Mouse (Mus musculus) kidney, adult 8-10 months (tissue): ENCODE data around the gene Ankzf1.
"Not testable (repeated sequence)": the region's sequence is repeated elsewhere in the genome, so short reads cannot be mapped to it uniquely, and the experiment has no call there.

Experiments used
- DNase-seq, 2 experiments: peaks; one replicate each; pipeline ENCODE4 v3.0.0; 2022

The Ankzf1 gene

GRCm38 (mm10) chr1:75227653-75228052 lies 35.7 kb downstream of the Ankzf1 start:
- DNase-seq: no peak

DNA sequence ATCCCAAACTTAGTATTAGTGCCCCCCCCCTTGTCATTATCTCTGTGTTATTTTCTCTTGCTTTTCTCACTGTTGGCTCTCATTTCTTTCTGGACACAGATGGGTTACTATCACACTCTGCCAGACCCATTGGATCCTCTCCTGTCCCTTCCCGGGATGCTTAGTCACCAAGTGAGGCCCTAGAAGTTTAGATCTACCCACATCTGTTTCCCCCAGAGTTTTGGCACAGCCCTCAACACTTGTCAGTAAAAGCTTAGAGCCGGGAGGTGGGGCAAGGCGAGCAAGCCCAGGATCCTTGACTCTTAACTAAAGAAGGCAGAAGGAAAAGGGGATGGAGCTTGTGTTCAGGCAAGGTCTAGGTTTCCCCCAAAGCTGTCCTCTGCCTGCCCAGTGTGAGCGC lies 37.2 kb downstream of the Ankzf1 start:
- DNase-seq: no peak

- DNase-seq: no peak
Observed at GRCm38 (mm10) chr1:75230335-75230994, 38.5 kb downstream of the Ankzf1 start.

DNA sequence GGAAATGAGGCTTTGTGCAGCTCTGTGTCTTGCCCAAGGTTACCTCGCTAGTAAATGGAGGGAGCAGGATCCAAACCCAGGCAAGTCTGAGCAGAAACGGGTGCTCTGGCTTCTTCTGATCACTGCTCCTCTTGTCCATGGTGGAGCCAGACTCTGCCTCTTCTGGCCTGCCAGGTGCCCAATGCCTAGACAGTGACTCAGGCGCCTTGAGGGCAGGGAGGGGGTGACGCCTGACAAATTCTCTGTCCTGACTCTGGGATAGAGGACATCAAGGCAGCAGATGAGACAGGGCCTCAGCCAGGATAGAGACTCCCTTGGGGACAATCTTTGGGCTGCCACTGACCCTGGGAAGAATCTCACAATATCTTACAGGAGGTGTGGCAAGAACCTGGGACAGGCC lies 39.3 kb downstream of the Ankzf1 start:
- no peak for DNase-seq

- no peak for DNase-seq
Observed at GRCm38 (mm10) chr1:75231664-75232152, 39.8 kb downstream of the Ankzf1 start, which contains the start of gene A630095N17Rik. Gene A630095N17Rik (minus strand): TSS chr1:75232102.

DNA sequence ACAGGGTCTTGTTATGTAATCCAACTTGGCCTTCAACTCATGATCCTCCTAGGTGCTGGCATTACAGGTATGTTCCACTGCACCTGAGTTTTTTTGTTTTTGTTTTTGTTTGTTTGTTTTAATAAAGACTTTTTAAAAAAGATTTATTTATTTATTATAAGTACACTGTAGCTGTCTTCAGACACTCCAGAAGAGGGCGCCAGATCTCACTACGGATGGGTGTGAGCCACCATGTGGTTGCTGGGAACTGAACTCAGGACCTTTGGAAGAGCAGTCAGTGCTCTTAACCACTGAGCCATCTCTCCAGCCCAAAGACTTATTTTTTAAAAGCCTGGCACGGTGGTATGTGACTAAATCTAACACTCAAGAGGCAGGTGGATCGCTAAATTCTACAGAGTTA lies 40.5 kb downstream of the Ankzf1 start:
- not testable (repeated sequence) for DNase-seq

DNA sequence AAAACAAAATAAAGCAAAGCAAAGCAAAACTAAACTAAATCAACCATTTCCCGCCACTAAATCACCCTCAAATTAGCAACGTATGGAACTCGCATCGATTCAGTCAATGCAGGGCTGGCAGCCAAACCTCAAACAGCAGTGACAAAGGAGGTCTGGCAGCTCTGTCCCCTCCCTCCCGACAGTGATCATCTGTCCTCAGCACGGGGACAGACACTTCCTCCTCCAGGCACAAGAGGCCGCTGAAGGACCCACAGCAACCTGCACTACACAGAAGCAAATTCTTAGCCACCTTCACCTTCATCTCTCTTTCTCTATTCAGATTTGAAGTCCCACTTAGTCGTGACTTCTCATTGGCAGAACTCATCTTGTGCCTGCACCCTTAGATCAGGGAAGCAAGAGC lies 42.7 kb downstream of the Ankzf1 start:
- peak; percentile 69 to 75 for DNase-seq

DNA sequence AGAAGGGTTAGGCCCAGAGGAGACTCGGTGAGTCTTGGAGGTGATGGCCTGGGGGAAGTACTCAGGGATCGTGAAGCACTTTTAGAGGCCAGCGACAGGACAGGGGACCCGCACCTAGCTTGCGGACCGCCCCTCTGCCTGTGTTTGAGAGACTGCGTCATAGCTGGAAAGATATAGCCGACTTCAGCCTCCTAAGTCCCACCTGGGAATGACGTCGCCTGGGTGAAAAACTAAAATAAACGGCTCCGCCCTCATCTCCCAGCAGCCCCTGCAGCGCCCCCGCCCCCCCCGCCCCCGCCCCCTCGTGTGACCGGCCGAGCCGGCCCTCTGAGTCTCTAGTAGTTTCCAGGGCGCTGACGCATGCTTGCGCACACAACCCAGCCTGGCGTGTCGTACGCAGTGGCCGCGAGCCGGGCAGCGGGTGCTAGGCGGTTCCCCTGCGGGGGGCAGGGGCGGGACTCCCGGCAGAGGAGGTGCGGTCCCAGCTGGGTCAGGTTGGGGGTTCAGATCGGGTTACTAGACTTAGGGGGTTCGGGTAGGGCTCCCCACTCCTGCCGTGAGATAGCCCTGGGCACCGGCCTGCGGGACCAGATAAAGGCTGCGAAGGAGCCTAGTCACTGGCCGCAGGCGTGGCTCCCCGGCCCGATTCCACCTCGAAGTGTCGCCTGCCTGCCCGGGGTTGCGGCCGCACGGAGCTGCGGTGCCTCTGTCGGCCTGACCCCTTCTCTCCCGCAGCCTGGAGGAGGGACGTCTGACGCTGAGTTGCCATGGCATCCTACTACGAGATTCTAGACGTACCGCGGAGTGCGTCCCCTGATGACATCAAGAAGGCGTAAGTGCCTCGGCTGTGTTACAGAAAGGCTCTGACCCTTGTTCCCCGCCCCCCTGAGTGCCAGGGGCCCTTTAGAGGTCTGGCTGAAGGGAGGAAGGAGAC lies 44.4 kb downstream of the Ankzf1 start, which contains the start of gene Dnajb2:
Gene Dnajb2 (plus strand): TSS at position 290 of the 934 bp plus-strand sequence.
- DNase-seq: peak; percentile 90 to 94

DNA sequence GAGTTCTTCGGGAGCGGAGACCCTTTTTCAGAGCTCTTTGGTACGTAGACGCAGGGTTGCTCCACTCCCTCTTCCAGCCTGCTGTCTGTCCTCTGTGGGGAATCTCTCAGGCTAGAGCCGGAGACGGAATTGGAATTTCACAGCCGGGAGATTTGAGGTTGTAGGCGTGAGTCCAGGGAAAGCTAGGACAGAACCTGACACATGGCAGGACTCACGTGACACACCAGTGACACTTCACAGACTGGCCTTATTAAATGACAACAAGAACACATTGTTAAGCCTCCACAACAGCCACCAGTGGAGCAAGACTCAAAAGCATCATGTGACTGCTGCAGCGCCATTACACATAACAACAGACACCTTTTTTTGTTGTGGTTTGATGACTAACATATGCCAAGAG lies 47.6 kb downstream of the Ankzf1 start:
- DNase-seq: no peak

DNA sequence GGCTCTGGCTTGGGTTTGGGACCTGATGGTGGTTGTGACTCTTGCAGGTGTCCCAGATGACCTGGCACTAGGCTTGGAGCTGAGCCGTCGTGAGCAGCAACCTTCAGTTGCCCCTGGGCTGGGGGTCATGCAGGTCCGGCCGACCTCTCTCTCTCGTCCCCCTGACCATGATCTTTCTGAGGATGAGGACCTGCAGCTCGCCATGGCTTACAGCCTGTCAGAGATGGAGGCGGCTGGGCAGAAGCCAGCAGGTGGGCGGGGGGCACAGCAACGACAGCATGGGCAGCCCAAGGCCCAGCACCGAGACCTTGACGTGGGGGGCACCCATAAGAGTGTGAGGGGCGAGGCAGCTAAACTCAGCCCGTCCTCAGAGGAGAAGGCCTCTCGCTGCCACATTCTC lies 51.5 kb downstream of the Ankzf1 start:
- DNase-seq: no peak

DNA sequence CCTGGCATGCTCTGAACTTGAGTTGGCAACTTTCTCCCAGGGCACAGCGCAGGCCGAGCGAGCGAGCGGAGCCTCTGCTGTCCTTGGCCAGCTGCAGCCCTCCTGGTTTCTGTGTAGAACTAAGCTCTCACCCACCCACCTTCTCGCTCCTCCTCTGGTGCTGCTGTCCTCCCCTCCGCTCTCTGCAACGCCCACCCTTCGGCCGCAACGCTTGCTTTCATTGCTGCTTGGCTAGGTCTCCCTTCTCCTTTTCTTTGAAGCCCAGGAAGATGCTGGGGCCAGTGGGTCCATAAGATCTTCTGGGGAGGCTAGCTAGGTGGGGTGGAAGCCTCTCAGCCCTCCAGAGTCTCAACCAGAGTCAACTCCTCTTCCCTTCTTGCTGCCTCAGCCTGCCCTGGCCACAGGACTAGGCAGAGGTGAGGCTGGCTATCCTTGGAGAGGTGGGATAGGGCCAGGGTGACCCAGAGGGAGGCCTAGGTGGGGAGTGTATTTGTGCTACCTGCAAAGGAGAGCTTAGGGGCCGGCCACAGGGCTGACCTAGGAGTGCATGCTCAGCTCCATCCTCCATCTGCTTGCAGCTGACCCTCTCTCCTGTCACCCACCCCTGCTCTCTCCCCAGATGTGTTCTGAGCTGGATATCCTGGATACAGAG lies 52.4 kb downstream of the Ankzf1 start:
- no peak for DNase-seq

GRCm38 (mm10) chr1:75244836-75245235 lies 52.9 kb downstream of the Ankzf1 start:
- peak; percentile 50 to 61 for DNase-seq

GRCm38 (mm10) chr1:75247071-75247930 lies 55.4 kb downstream of the Ankzf1 start:
- no peak for DNase-seq

- DNase-seq: no peak
Observed at GRCm38 (mm10) chr1:75248041-75248772, 56.3 kb downstream of the Ankzf1 start.
